Mouse (Mus musculus): ENCODE data around the gene Aire.

Gene Aire

DNA sequence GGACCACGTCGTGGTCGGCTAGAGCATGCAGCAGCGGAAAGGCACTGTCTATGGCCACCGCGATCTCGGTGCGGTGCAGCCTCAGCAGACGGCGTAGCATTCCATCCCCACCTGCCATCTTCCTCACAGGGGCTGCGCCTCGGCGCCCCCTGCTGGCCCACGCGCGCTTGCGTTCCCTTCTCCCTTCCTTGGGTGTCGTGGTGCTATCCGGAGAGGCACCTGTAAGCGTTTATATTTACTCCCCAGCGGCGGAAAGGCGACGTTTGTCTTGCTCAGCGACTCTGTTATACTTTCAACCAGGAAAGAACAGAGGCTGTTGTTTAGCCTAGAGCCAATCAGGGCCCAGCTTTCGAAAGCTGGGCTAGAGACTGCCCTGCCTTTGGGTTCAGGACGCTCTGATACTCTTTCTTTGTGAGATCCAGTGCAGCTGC is at the start of gene Aire:
Aire (minus strand) TSS at position 205 of the 431 bp plus-strand sequence.
- peak; percentile 70 for DNase-seq (ENCODE audit: low spot score)

DNA sequence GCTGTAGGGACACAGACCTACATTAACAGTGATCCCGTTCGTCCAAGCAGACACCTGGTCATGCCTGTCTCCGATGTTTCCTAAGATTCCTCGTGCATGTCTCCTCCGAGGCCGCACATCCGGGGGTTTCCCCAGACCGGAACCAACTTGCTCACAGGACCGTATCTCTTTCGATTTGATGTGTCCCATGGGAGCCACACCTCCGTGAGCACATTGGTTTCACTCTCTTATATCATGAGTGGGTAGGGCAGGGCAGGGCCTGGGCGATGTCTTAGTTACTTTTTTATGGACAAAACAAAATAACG is 49.3 kb upstream of the Aire start:
- DNase-seq (ENCODE audit: low spot score), result no peak

DNA sequence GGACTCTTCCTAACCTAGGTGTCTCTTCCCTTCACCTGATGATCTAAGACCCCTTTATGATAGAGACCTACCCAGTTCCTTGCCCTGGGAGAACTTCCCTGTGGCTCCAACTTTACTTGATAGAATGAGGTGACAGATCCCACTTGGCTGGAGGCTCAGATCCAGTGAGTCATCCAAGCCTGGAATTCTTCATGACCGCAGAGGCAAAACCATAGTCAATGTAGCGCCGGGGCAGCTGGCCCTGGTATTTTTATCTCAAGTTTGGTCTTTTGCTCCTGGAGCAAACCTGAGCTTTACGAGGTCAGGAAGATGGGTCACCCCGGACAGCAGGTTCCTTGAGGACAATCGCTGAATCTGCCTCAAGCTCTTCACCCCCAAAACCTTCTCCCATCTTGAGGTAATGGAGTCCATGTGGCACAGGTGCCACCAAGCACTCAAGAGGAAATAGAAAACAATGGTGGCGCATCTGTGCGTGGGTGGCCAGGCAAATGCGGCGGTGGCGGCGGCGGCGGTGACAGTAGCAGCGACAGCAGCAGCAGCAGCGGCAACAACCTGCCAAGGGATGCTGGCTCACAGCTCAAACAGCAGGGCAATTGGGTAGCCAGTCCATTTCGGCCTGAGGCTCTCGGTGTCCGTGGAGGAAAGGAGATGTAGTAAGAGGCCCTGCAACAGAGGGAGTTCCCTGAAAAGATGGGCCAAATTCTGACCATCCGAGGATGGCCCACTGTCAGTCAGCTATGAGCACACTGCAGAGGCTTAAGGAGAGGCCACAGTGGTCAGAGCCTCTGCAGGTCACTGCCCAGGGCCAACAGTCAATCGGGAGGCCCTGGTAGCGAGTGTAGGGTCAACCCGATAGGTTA is 48.7 kb upstream of the Aire start:
- no peak for DNase-seq (ENCODE audit: low spot score)

DNA sequence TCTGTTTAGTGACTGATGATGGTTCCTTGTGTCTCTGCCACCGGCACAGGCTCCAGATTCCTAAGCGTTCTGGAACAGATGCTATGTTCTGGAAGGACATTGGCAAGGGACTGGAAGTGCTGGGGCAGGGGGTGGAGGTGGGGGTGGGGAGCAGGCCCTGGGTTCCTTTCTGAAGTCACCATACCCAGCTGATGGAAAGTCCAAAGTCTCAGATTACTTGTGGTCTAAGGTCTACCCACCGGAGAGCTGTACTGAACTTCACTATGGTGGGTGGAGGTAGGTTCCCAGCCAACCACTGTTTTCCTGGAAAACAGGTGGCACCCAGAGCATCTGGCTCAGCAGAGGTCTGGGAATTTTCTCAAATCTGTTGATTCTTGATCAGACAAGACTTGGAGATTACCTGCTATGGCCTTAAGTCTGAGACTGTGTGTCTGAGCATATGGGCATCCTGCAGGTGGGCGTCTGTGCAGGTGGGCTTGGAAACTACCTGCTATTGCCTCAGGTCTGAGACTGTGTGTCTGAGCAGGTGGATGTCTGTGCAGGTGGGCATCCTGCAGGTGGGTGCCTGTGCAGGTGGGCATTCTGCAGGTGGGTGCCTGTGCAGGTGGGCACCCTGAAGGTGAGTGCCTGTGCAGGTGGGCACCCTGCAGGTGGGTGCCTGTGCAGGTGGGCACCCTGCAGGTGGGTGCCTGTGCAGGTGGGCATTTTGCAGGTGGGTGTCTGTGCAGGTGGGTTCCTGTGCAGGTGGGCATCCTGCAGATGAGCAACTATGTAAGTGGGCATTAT is 47.5 kb upstream of the Aire start:
- DNase-seq (ENCODE audit: low spot score), result no peak

DNA sequence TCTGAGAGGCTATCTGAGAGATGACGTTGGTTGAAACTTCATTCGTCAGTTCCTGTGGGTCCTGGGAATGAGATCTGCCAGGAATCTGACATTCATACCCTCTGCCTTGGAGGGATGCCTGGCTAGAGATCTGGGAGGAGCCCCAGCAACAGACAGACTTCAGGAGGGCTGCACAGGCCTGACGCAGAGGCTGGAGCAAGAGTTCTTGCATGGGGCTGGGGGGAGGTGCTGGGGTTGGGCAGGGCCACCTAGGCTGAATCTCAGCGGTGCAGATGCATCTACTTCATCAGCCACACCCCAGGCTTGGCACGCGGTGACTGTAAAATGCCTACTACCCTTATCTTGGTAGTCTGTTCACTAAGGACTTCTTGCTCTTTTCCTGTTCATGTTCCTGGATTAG is 46.8 kb upstream of the Aire start:
- DNase-seq (ENCODE audit: low spot score), result no peak

DNA sequence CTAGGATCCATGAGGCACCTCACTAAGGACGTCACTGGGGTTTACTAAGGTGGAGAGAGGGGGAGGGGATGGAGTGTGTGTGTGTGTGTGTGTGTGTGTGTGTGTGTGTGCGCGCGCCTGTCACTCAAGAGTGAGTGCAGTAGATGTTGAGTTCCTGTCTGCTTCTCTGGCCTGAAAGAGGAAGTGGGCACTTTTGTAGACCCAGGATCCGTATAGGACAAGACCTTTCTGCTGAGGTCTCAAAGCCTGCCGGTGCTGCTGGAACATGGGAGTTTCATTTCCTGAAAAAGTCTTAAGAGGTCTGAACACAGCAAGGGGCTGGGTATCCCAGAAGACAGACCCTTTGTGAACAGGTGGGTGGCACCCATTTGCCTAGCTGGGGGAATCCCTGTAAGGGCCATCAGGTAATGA is 43.7 kb upstream of the Aire start:
- DNase-seq (ENCODE audit: low spot score), result no peak

DNA sequence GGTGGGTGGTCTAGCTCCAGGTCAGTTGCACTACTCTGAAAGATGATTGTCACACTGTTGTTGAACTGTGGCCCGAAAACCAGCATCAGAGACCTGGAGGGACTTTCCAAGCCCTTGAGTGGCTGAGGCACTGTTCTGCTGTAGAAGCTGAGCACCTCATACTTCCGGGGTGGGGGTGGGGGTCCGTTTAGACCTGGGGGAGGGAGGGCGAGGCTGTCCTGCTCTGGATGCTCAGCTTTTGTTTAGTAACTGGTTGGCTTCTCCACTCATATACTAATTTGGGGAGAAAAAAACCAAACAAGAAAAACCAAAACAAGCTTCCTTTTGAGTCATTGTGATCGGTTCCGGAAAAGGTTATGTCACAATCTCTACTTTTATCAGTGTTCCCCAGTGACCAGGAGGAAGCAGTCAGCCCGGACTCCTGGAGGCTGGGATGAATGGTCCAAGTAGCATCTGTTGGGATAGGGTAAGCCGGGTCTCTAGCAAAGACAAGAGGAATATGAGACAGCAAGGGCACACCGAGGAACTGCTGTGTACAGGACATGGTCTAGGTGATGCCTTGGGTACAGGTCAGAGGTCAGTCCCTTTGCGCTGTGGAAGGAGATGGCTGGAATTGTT is 43.1 kb upstream of the Aire start:
- no peak for DNase-seq (ENCODE audit: low spot score)

DNA sequence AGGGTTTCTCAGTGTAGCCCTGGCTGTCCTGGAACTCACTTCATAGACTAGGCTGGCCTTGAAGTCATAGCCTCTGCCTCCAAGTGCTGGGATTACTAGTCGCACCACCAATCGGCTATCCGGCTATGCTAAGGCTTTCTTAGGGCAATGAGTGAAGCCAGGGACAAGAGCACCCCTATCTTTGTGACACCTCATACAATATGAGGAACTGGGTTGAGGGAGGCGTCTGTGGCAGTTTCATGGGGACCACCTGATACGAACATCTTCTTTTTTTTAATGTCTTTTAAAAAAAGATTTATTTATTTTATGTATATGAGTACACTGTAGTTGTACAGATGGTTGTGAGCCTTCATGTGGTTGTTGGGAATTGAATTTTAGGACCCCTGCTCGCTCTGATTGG is 42.3 kb upstream of the Aire start:
- DNase-seq (ENCODE audit: low spot score), result no peak

DNA sequence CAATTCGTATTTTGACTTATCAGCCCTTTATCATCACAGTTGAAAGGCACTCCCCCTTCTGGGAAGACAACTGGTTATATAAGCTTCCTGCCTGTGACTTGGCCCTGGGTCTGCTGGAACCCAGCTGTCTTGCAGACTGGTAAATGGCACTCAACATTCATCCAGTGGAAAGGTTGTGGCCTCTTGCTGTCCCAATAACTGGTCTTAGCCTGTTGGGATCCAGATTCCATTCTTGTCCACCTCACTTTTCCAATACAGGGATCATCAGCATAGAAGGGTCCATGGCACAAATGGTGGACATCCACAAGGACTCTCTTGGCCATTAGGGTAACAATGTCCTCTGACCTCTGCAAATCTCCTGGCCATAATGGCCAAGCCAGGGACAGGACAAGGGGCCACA is 40.7 kb upstream of the Aire start:
- no peak for DNase-seq (ENCODE audit: low spot score)

DNA sequence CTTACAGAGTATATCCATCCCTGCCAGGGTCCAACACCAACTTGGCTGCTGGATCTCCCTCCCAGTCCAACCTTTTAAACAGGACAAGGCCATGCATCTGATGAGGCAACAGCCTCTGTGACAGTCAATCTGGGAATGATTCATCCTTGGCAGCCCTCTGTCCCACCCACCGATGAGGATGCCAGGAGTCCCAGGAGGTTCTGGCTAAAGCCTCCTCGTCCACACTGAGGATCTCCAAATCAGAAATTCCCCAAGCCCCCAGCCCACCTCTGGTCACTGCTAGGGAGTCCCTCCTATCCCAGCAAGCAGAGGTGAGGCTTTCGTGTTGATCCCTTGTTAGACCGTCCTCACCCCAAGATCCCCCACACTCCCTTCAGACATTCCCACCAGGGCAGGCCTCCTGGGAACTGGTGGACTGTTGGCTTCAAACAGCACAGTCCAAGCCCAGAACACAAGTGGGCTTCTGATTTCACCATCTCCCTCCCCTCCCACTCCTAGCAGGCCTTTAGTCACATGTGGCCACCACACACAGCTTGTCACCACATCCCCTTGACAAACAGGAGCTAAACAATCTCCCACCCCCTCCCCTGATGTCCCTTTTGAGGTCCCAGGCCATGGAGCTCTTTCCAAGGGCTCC is 36.7 kb upstream of the Aire start:
- peak; percentile 37 for DNase-seq (ENCODE audit: low spot score)

DNA sequence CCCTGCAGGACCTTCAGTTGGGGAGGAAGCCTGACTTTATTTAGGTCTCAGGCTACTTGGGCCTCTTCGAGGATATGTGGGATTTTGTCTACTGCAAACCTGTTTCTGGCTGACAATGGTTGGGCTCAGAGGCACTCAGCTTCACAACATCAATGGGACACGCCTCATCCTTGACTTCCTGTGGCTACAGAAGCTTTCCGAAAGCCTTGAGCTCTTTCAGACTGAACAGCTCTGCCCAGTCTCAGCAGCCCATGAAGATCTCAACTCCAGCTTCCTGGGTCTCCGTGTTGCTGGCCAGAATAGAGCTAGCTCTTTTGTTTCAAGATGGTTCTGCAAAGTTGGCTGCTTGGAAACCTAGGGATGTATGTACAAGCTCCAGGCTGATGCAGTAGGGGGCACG is 34.9 kb upstream of the Aire start:
- DNase-seq (ENCODE audit: low spot score), result no peak

DNA sequence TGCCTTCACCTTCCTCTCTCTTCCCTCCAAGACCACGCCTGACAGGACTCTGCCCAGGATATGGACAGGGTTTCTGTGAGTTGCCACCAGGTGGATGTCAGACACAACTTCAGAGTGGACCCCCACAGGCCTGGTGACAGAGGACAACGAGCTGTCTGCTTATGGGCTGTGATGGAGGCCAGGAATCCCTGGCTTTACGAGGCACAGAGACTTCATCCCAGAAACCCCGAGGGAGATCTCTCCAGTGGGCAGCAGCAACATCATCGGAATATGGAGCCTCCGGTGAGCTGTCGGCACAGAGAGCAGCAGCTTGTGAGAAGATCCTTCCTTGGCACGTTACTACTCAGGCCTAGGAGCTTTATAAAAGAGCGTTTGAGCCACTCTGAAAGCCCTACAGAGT is 34.5 kb upstream of the Aire start:
- no peak for DNase-seq (ENCODE audit: low spot score)

DNA sequence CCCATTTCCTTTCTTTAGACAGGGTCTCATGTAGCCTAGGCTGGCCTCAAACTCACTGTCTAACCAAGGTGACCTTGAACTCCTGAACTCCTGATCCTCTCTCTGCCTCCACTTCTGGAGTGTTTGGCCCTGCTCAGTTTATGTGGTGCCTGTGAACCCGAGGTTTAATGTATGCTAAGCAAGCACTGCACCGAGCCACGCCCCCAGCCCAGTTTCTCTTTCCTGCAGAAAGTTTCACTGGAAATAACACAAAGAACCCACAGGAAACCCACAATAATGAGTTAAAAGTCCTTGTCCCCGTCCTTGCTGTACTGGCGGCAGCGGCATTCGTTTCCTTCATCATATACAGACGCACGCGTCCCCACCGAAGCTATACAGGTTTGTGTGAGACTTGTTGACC is 31.6 kb upstream of the Aire start:
- no peak for DNase-seq (ENCODE audit: low spot score)

DNA sequence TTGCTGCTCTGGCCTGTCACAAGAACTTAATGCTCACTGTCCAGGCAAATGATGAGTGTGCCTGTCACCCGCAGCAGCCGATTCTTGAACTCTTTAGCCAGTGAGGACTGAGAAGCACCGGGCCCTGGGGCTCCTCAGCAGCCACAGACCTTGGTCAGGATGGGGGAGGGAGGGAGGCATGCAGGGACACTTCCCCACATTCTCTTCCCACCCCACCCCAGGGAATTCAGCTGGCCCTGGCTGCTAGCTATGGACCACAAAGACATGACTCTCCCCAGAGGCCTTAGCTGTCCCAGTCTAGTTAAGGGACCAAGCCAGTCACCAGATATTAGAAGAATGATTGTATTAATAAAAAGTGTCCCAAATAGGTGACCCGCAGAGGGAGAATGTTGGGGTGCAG is 30.7 kb upstream of the Aire start:
- DNase-seq (ENCODE audit: low spot score), result no peak

DNA sequence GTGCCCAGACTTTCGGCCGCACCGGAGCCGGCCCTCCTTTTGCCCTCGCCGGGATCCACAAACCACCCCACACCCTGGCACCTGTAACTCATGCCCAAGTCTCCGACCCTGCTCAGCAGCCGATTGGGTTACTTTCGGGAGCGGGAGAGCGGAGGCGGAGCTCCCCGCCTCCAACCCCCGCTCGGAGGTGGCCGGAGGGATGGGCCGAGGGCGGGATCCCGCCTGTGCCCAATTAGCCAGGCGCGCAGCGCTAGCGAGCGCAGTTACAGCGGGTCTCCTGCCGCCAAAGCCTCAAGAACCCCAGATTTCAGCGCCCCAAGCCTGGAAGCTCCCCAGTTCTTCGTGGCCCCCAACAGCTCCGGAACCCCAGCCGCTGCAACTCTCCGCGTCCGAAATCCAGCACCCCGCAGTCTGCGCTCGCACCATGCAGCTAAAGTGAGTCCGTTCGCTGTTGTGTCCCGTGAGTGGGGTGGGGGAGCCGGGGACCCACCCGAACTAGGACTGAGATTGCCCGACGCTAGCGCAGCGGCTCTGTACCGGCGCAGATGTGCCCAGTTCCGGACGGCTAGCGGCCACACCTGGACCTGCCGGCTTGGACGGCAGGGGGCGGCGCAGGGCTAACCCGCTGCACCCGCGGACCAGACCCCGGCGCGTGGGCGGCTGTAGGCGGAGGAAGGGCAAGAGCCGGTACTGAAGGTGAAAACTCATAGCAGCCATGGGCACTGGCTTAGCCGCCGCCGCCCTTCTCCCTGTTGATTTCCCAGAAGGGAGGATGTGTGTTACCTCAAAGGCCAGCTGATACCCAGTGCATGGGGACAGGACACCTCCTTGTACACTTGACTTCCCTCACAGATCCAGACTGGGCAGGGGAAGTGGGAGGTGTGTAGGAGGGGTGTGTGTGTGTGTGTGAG is 25.9 kb upstream of the Aire start, which contains the start of gene Icosl:
Icosl (plus strand) TSS at position 202 of the 911 bp plus-strand sequence.
- DNase-seq (ENCODE audit: low spot score), result peak; percentile 87

DNA sequence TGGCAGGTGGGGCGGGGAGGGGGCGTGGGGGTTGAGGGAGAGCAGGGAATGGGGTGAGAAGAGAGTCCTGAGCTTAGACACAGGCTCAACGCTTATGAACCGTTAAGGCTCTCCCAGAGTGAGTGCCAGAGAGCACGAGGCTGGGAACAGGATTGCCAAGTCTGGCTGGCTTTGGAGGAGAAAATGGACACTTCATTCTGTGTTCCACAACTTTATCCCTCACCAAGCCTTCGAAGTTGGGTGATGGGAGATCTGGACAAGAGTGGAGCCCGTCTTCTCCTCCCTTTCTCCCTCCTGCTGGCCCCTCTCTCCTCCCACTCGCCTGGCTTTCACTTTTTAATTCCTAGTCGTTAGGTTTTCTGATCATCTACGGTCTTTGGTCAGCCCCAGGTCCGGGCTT is 25.1 kb upstream of the Aire start:
- DNase-seq (ENCODE audit: low spot score), result no peak

DNA sequence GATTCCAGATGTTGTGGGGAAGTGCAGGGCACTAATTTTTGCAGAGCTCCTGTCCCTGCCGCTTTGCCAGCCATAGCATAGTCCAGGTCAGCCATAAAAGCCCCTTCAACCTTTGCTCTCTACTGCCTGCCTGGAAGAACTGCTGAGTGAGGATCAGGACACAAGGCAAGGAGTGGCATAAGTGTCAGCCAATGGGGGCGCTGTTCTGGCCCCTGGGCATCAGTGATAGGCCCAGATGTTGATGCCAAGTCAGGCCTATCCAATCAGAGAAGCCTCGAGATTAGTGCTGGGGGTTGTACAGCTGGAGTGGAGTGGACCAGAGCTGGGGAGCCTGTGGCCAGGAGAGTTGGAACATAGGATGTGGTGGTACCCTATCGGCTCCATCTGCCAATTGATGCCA is 23.8 kb upstream of the Aire start:
- DNase-seq (ENCODE audit: low spot score), result no peak

DNA sequence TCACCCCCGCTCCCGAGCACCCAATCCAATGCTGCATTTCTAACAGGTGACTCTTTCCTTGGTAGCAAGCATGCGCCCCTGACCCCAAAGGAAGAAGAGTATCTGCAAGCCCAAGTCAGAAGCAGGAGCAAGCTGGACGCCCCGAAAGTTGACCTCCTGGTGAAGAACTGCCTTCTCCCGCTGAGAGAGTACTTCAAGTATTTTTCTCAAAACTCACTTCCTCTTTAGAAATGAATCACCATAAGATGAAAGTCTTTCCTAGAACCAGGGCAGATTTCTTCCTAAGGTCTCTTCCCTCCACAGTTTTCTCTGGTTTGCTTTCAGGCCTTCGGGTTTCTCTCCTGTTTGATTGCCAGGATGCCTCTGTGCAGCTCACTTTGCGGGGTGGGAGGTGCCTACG is 19.7 kb upstream of the Aire start:
- no peak for DNase-seq (ENCODE audit: low spot score)

DNA sequence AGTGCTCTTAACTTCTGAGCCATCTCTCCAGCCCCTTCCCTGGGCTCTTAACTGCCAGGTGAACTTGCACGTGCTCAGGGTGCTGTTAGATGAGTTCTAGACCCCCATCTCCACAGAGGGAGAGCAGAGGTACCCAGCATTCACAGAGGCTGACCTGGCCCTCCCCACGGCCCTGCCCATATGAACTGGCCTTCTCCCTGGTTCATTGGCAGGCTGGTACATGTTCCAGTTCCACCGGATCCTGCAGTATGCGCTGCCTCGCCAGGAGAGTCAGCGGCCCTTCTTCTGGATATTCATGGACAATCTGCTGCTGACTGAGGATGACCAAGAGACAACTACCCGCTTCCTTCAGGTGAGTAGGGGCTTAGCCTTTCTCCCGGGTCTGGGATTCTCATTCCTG is 13.6 kb upstream of the Aire start:
- no peak for DNase-seq (ENCODE audit: low spot score)

DNA sequence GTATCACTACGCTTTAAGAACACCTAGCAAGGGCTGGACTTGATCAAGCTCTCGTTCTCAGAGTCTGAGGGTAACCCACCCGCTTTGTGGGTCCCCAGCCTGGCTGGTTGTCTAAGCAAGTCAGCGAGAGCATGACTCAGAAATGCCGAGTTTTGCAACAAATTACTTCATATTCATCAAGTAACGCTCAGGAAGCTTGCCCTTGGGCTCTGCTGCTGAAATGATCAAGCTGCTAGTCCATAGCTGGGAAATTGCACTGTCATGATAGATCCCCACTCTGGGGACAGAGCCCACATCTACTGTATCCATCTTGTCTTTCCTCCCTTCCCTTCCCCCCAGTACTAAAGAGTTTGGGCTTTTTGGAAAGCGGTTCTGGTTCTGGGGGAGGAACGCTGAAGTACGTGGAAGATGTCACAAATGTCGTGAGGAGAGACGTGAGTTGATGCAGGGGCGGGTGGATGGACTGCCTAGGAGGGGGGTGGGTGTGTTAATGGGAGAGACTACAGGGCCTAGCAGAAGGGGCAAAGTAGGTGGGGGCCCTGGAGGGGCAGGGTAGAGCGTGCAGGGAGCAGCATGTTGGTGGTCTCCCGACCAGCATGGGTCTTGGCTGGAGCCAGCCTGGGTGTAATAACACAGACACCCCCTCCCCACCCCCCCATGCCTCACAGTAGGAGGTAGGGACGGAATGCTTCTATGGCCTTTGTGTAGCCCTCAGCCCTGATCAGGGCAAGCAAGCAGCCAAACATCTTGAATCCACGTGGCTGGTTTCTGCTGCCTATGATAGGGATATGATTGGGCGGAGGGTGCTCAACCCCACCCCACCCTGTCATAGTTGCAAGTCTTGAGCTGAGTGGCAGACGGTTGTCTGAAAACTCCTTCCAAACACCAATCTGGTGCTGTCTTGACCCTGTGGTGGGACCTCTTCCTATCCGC is 11.5 kb upstream of the Aire start:
- no peak for DNase-seq (ENCODE audit: low spot score)

All from ovary, postnatal 36 days (tissue).